Mouse (Mus musculus): ENCODE data around the gene Pex11g. TPM values are rescaled to one million over a fixed set of nuclear protein-coding genes. Genes with fewer than 3 reads are reported as not detected.
A peak's percentile ranks its signal among the peaks of the same experiment; 100 is the strongest.

The Pex11g gene
- total and polyA plus RNA-seq, 3 experiments: 1.1 to 5.0 (median 2.1) TPM

DNA sequence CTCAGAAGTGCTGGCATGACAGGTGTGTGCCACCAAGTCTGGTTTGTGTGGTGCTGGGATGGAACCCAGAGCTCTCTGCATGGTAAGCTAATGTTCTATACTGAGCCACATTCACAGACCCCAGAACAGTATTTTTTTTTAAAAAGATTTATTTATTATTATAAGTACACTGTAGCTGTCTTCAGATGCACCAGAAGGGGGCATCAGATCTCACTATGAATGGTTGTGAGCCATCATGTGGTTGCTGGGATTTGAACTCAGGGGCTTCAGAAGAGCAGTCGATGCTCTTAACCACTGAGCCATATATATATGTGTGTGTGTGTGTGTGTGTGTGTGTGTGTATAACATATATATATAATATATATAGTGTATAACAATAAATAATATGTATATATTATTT is 1.4 kb upstream of the Pex11g start:
- TF ChIP-seq POLR2AphosphoS5 (IDR thresholded peaks at IDR 0.05; ENCODE audit: insufficient replicate concordance, low read depth, low read length) (no peak), CTCF (IDR thresholded peaks at IDR 0.05; ENCODE audit: low read depth, low read length) (no peak), GATA1 (IDR thresholded peaks at IDR 0.05; ENCODE audit: borderline replicate concordance, low read length) (no peak), TAL1 (conservative IDR thresholded peaks at IDR 0.05; ENCODE audit: low read depth, low read length) (no peak), GATA2 (IDR thresholded peaks at IDR 0.05; ENCODE audit: borderline replicate concordance, low read depth, low read length) (no peak)
- H3K9me3 ChIP-seq (replicated peaks): no peaks in the 10 kb centered on the region
- H3K27me3 ChIP-seq (ENCODE audit: insufficient read depth, low read length): peaks cover 13% of the 10 kb centered on the region
- ATAC-seq (ENCODE audit: extremely low read depth, insufficient number of reproducible peaks, low FRiP score, poor library complexity, severe bottlenecking) (no peak), DNase-seq (ENCODE audit: low spot score) (no peak)
- H3K36me3 ChIP-seq (replicated peaks): peaks cover 4% of the 10 kb centered on the region
- H3K4me3 ChIP-seq (ENCODE audit: low read depth, low read length): no peak overlapping the region
- H3K4me1 ChIP-seq (ENCODE audit: insufficient read depth, low read depth, low read length): peaks cover 23% of the 10 kb centered on the region

DNA sequence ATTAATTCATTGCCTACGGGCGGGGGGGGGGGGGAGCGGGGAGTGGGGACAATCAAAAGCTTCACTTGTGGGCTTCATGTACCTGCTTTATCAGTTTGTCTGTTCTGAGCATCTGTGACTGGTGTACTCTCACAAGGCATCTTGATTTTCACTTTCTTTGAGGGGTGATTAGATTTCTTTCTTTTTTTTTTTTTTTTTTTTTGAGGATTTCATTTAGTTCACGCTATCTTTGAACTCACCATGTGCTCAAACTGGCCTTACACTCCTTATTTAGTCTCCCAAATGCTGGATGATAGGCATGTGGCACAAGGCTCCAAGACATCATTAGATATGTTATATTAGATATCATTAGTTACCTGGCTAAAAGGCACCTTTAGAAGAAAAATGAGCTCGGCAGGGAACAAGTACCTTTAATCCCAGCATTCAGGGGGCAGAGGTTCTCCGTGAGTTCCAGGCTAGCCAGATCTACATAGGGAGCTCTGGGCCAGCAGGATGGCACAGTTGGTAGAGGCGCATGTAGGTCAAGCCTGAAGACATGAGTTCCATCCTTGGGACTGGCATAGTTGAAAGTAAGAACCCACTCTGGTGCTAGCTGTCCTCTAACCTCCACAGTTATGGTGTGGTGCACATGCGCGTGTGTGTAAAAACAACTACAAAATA is 536 bp upstream of the Pex11g start:
- Histone ChIP-seq H3K4me3 (ENCODE audit: low read depth, low read length) (peak overlapping the region; percentile 73), H3K9me3 (replicated peaks) (no peaks in the 10 kb centered on the region), H3K36me3 (replicated peaks) (peaks cover 8% of the 10 kb centered on the region), H3K4me1 (ENCODE audit: insufficient read depth, low read depth, low read length) (peaks cover 23% of the 10 kb centered on the region), H3K27me3 (ENCODE audit: insufficient read depth, low read length) (peaks cover 10% of the 10 kb centered on the region)
- no peak for DNase-seq (ENCODE audit: low spot score)
- ATAC-seq (ENCODE audit: extremely low read depth, insufficient number of reproducible peaks, low FRiP score, poor library complexity, severe bottlenecking): no peak
- TF ChIP-seq CTCF (IDR thresholded peaks at IDR 0.05; ENCODE audit: low read depth, low read length): no peak
- TF ChIP-seq TAL1 (conservative IDR thresholded peaks at IDR 0.05; ENCODE audit: low read depth, low read length): no peak
- no peak for TF ChIP-seq POLR2AphosphoS5 (IDR thresholded peaks at IDR 0.05; ENCODE audit: insufficient replicate concordance, low read depth, low read length)
- TF ChIP-seq GATA2 (IDR thresholded peaks at IDR 0.05; ENCODE audit: borderline replicate concordance, low read depth, low read length): no peak
- no peak for TF ChIP-seq GATA1 (IDR thresholded peaks at IDR 0.05; ENCODE audit: borderline replicate concordance, low read length)

DNA sequence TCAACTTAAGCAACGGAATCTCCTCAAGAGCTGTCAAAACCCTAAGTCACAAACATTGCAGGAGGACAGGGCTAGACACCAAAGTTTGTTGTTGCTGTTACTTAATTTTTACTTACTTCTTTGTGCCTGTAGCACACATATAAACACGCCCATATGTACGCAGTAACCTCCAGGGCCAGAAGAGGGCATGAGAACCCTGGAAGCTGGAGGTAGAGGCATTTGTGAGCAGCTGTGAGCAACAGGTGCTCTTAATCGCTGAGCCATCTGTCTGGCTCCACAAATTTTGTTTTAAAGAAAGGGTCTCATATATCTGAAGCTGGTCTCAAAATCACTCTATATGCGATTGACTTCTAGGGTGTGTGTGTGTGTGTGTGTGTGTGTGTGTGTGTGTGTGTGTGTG is 3.2 kb downstream of the Pex11g start:
- no peak for DNase-seq (ENCODE audit: low spot score)
- no peaks in the 10 kb centered on the region for H3K9me3 ChIP-seq (replicated peaks)
- H3K27me3 ChIP-seq (ENCODE audit: insufficient read depth, low read length): no peaks in the 10 kb centered on the region
- peaks cover 26% of the 10 kb centered on the region for H3K4me1 ChIP-seq (ENCODE audit: insufficient read depth, low read depth, low read length)
- peaks cover 36% of the 10 kb centered on the region for H3K36me3 ChIP-seq (replicated peaks)
- peak; percentile 46; the same call in 1 of the 2 replicates for ATAC-seq (ENCODE audit: extremely low read depth, insufficient number of reproducible peaks, low FRiP score, poor library complexity, severe bottlenecking)
- no peak overlapping the region for H3K4me3 ChIP-seq (ENCODE audit: low read depth, low read length)
- TF ChIP-seq GATA1 (IDR thresholded peaks at IDR 0.05; ENCODE audit: borderline replicate concordance, low read length): no peak
- TF ChIP-seq TAL1 (conservative IDR thresholded peaks at IDR 0.05; ENCODE audit: low read depth, low read length): no peak
- TF ChIP-seq POLR2AphosphoS5 (IDR thresholded peaks at IDR 0.05; ENCODE audit: insufficient replicate concordance, low read depth, low read length): no peak
- no peak; the same call in 1 of the 2 replicates for TF ChIP-seq CTCF (IDR thresholded peaks at IDR 0.05; ENCODE audit: low read depth, low read length)
- TF ChIP-seq GATA2 (IDR thresholded peaks at IDR 0.05; ENCODE audit: borderline replicate concordance, low read depth, low read length): no peak

DNA sequence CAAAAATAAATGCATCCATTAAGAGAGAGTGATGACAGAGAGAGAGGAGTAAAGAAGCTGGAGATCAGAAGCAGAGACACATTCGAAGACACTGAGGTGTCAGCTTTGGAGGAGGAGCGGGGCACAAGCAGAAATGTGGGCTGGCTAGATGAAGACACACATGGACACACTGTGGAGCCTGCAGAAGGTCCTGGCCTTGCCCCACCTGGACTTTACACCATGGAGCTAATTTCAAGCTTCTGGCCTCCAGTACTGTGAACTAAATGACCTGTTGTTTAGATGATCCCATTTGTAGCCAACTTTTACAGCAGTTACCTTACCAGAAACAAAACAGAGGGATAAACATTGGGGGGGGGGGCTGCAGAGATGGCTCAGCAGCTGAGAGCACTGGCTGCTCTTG is 4.2 kb downstream of the Pex11g start:
- H3K4me3 ChIP-seq (ENCODE audit: low read depth, low read length): no peak overlapping the region
- no peaks in the 10 kb centered on the region for H3K27me3 ChIP-seq (ENCODE audit: insufficient read depth, low read length)
- peaks cover 24% of the 10 kb centered on the region for H3K4me1 ChIP-seq (ENCODE audit: insufficient read depth, low read depth, low read length)
- H3K36me3 ChIP-seq (replicated peaks): peaks cover 46% of the 10 kb centered on the region
- H3K9me3 ChIP-seq (replicated peaks): no peaks in the 10 kb centered on the region
- ATAC-seq (ENCODE audit: extremely low read depth, insufficient number of reproducible peaks, low FRiP score, poor library complexity, severe bottlenecking) (no peak), DNase-seq (ENCODE audit: low spot score) (no peak)
- no peak for TF ChIP-seq GATA2 (IDR thresholded peaks at IDR 0.05; ENCODE audit: borderline replicate concordance, low read depth, low read length)
- no peak for TF ChIP-seq POLR2AphosphoS5 (IDR thresholded peaks at IDR 0.05; ENCODE audit: insufficient replicate concordance, low read depth, low read length)
- no peak for TF ChIP-seq CTCF (IDR thresholded peaks at IDR 0.05; ENCODE audit: low read depth, low read length)
- TF ChIP-seq GATA1 (IDR thresholded peaks at IDR 0.05; ENCODE audit: borderline replicate concordance, low read length): no peak
- TF ChIP-seq TAL1 (conservative IDR thresholded peaks at IDR 0.05; ENCODE audit: low read depth, low read length): no peak

DNA sequence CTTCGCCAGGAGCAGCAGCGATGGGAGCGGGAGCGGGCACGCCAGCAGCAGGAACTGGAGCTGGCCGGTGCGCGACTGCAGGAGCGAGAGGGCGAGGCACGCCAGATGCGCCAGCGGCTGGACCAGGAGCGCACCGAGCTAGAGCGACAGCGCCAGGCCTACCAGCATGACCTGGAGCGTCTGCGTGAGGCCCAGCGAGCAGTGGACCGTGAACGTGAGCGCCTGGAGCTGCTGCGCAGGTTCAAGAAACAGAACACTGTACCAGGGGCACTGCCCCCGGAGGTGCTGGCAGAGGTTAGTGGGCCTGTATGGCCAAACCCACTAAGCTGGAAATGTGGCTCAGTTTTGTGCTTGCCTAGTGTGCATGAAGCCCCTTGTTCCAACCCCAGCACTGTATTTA is 15.5 kb downstream of the Pex11g start:
- ATAC-seq (ENCODE audit: extremely low read depth, insufficient number of reproducible peaks, low FRiP score, poor library complexity, severe bottlenecking) (no peak), DNase-seq (ENCODE audit: low spot score) (no peak)
- TF ChIP-seq GATA2 (IDR thresholded peaks at IDR 0.05; ENCODE audit: borderline replicate concordance, low read depth, low read length): no peak
- TF ChIP-seq CTCF (IDR thresholded peaks at IDR 0.05; ENCODE audit: low read depth, low read length): no peak
- no peak for TF ChIP-seq GATA1 (IDR thresholded peaks at IDR 0.05; ENCODE audit: borderline replicate concordance, low read length)
- no peak for TF ChIP-seq TAL1 (conservative IDR thresholded peaks at IDR 0.05; ENCODE audit: low read depth, low read length)
- no peak for TF ChIP-seq POLR2AphosphoS5 (IDR thresholded peaks at IDR 0.05; ENCODE audit: insufficient replicate concordance, low read depth, low read length)
- H3K4me1 ChIP-seq (ENCODE audit: insufficient read depth, low read depth, low read length): peaks cover 6% of the 10 kb centered on the region
- H3K9me3 ChIP-seq (replicated peaks): no peaks in the 10 kb centered on the region
- no peak overlapping the region for H3K4me3 ChIP-seq (ENCODE audit: low read depth, low read length)
- peaks cover 99% of the 10 kb centered on the region for H3K36me3 ChIP-seq (replicated peaks)
- H3K27me3 ChIP-seq (ENCODE audit: insufficient read depth, low read length): no peaks in the 10 kb centered on the region

DNA sequence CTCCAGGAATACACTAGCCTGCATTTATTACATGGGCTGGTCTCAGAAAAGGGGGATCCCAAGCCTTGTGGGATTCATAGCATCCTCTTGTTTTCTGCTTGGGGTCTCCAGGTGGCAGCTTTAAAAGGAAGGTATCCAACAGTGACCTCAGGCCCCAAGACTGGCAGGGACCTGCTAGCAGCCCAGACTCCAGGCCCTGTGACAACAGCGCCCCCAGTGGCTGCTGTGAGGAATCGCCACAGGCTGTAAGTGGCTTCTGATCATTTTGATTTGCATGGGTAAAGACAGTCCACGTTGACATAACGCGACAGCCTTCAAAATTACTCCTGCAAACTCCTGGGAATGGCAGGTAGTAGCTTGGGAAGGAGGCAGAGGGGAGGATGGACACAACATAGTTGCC is 16.8 kb downstream of the Pex11g start:
- TF ChIP-seq POLR2AphosphoS5 (IDR thresholded peaks at IDR 0.05; ENCODE audit: insufficient replicate concordance, low read depth, low read length) (no peak), CTCF (IDR thresholded peaks at IDR 0.05; ENCODE audit: low read depth, low read length) (peak; percentile 95)
- no peaks in the 10 kb centered on the region for H3K27me3 ChIP-seq (ENCODE audit: insufficient read depth, low read length)
- H3K4me3 ChIP-seq (ENCODE audit: low read depth, low read length): no peak overlapping the region
- H3K9me3 ChIP-seq (replicated peaks): no peaks in the 10 kb centered on the region
- ATAC-seq (ENCODE audit: extremely low read depth, insufficient number of reproducible peaks, low FRiP score, poor library complexity, severe bottlenecking) (peak; percentile 65), DNase-seq (ENCODE audit: low spot score) (peak; percentile 64)
- peaks cover 6% of the 10 kb centered on the region for H3K4me1 ChIP-seq (ENCODE audit: insufficient read depth, low read depth, low read length)
- H3K36me3 ChIP-seq (replicated peaks): peaks cover 100% of the 10 kb centered on the region

All from G1E (cell line).